ENCODE assay signal across 8 mouse cellular contexts in genomic region chr13:23453362-23453862, GRCm38 (mm10). TPM values are rescaled to one million over a fixed set of nuclear protein-coding genes. Genes with fewer than 3 reads are reported as not detected.
DNase-seq lines count a peak whose midpoint lies in the region; ATAC-seq and TF ChIP-seq lines count a peak whose summit lies in the region.

No protein-coding gene starts in this region.

- H3K27ac ChIP-seq in bone marrow, adult 2 months (ENCODE audit: control insufficient read depth, insufficient read depth, low read depth, low read length, poor library complexity): peak overlapping the region; percentile 82
- peak overlapping the region; percentile 82 for H3K27ac ChIP-seq in heart, embryonic 11.5 days (ENCODE audit: low read depth, low read length)
- H3K27ac ChIP-seq in kidney, embryonic 15.5 days: peak overlapping the region; percentile 91
- H3K27ac ChIP-seq in liver, embryonic 14.5 days: peak overlapping the region; percentile 85
- peak overlapping the region; percentile 92 for H3K27ac ChIP-seq in stomach, embryonic 16.5 days (ENCODE audit: low read length)

- peak overlapping the region; percentile 67 for H3ac ChIP-seq in C2C12 (ENCODE audit: control insufficient read depth, insufficient read length, low read depth)

- H3K9ac ChIP-seq in heart, embryonic 11.5 days (ENCODE audit: low read depth, low read length): peak overlapping the region; percentile 82
- H3K9ac ChIP-seq in kidney, embryonic 15.5 days: peak overlapping the region; percentile 64
- H3K9ac ChIP-seq in liver, embryonic 14.5 days (replicated peaks): peak overlapping the region; percentile 88
- peak overlapping the region; percentile 80 for H3K9ac ChIP-seq in stomach, embryonic 16.5 days (ENCODE audit: low read length)

- peak overlapping the region; percentile 37 for H3K4me3 ChIP-seq in C2C12 (ENCODE audit: insufficient read depth, poor library complexity, severe bottlenecking)
- peak overlapping the region; percentile 74 for H3K4me3 ChIP-seq in bone marrow, adult 2 months (replicated peaks; ENCODE audit: control insufficient read depth, low read depth, low read length)
- peak overlapping the region; percentile 72 for H3K4me3 ChIP-seq in erythroblast, embryonic 14.5 days (replicated peaks)
- peak overlapping the region; percentile 70 for H3K4me3 ChIP-seq in heart, embryonic 11.5 days (ENCODE audit: low read depth, low read length)
- H3K4me3 ChIP-seq in kidney, embryonic 15.5 days (replicated peaks): peak overlapping the region; percentile 67
- peak overlapping the region; percentile 74 to 88 for H3K4me3 ChIP-seq in liver, embryonic 14.5 days (ENCODE audit: insufficient read depth in 1 of 2, low read depth in 2 of 2, low read length in 2 of 2)
- H3K4me3 ChIP-seq in stomach, embryonic 16.5 days (replicated peaks; ENCODE audit: low read length): peak overlapping the region; percentile 86

- no peaks in the 10 kb centered on the region for H3K79me3 ChIP-seq in C2C12 (ENCODE audit: low read depth)

- H3K36me3 ChIP-seq in C2C12 (ENCODE audit: control insufficient read depth, insufficient read depth): no peaks in the 10 kb centered on the region
- H3K36me3 ChIP-seq in erythroblast, embryonic 14.5 days (ENCODE audit: control insufficient read depth): no peaks in the 10 kb centered on the region; the same call in 1 of the 2 replicates
- H3K36me3 ChIP-seq in heart, embryonic 11.5 days (ENCODE audit: control insufficient read depth, insufficient read depth, low read length): no peaks in the 10 kb centered on the region
- H3K36me3 ChIP-seq in kidney, embryonic 15.5 days: no peaks in the 10 kb centered on the region
- H3K36me3 ChIP-seq in liver, embryonic 14.5 days (replicated peaks; ENCODE audit: control insufficient read depth, insufficient read depth, low read depth): no peaks in the 10 kb centered on the region
- no peaks in the 10 kb centered on the region for H3K36me3 ChIP-seq in stomach, embryonic 16.5 days (ENCODE audit: control insufficient read depth, insufficient read depth, low read length)

- no peaks in the 10 kb centered on the region for H3K79me2 ChIP-seq in C2C12 (ENCODE audit: control insufficient read depth, insufficient read depth)

- H3K4me2 ChIP-seq in heart, embryonic 11.5 days: peak overlapping the region; percentile 68
- peak overlapping the region; percentile 63 for H3K4me2 ChIP-seq in kidney, embryonic 15.5 days
- H3K4me2 ChIP-seq in liver, embryonic 14.5 days (ENCODE audit: low read depth): peak overlapping the region; percentile 84
- H3K4me2 ChIP-seq in stomach, embryonic 16.5 days (ENCODE audit: low read depth, low read length): peak overlapping the region; percentile 52

- DNase-seq in liver, embryonic 14.5 days (ENCODE audit: low read depth in 3 of 3, low spot score in 3 of 3): peak in 1 of 3 experiments; percentile 71
- peak; percentile 84 for DNase-seq in neural tube, embryonic 10.5 days (ENCODE audit: extremely low spot score, low spot score)

- WGBS in bone marrow, adult 2 months: under 1% methylated on average over 25 of the region's 25 CpGs
- under 1% methylated on average over 25 of the region's 25 CpGs for WGBS in heart, embryonic 11.5 days (ENCODE audit: insufficient replicate concordance)
- WGBS in kidney, embryonic 15.5 days: 0% methylated on average over 25 of the region's 25 CpGs
- WGBS in liver, embryonic 14.5 days (ENCODE audit: insufficient replicate concordance): under 1% methylated on average over 25 of the region's 25 CpGs
- WGBS in stomach, embryonic 16.5 days: under 1% methylated on average over 25 of the region's 25 CpGs

- H3K9me3 ChIP-seq in erythroblast, embryonic 14.5 days (ENCODE audit: control insufficient read depth, low read length): no peaks in the 10 kb centered on the region
- no peaks in the 10 kb centered on the region for H3K9me3 ChIP-seq in heart, embryonic 11.5 days (replicated peaks; ENCODE audit: control insufficient read depth, low read length)
- H3K9me3 ChIP-seq in kidney, embryonic 15.5 days (replicated peaks): no peaks in the 10 kb centered on the region
- H3K9me3 ChIP-seq in liver, embryonic 14.5 days (ENCODE audit: control insufficient read depth, low read length): no peaks in the 10 kb centered on the region
- no peaks in the 10 kb centered on the region for H3K9me3 ChIP-seq in stomach, embryonic 16.5 days (replicated peaks; ENCODE audit: control insufficient read depth, low read length)

- no peak for TF ChIP-seq CTCF in C2C12 (IDR thresholded peaks at IDR 0.05; ENCODE audit: control insufficient read depth, insufficient read depth, insufficient read length)
- 0 out of 2 replicates have a peak, but pooled peaks have one; percentile 4 for TF ChIP-seq CTCF in bone marrow, adult 2 months (IDR thresholded peaks at IDR 0.05; ENCODE audit: control insufficient read depth, insufficient read depth, low read length)
- no peak; the same call in 1 of the 2 replicates for TF ChIP-seq CTCF in liver, embryonic 14.5 days (IDR thresholded peaks at IDR 0.05; ENCODE audit: low read depth)

- no peaks in the 10 kb centered on the region for H3K27me3 ChIP-seq in C2C12 (ENCODE audit: control insufficient read depth, insufficient read depth, insufficient read length)
- H3K27me3 ChIP-seq in erythroblast, embryonic 14.5 days (ENCODE audit: control insufficient read depth): no peaks in the 10 kb centered on the region
- H3K27me3 ChIP-seq in heart, embryonic 11.5 days (ENCODE audit: control insufficient read depth, insufficient read depth, low read length): no peaks in the 10 kb centered on the region
- 0 out of 2 replicates have a peak, but pooled peaks cover 3% of the 10 kb centered on the region for H3K27me3 ChIP-seq in kidney, embryonic 15.5 days
- H3K27me3 ChIP-seq in liver, embryonic 14.5 days (ENCODE audit: control insufficient read depth, insufficient read depth, low read length): no peaks in the 10 kb centered on the region
- no peaks in the 10 kb centered on the region for H3K27me3 ChIP-seq in stomach, embryonic 16.5 days (ENCODE audit: control insufficient read depth, insufficient read depth, low read length)

- TF ChIP-seq POLR2A in bone marrow, adult 2 months (IDR thresholded peaks at IDR 0.05; ENCODE audit: borderline replicate concordance, control insufficient read depth, low read depth, low read length): no peak

- no peak; the same call in 1 of the 2 replicates for TF ChIP-seq EP300 in liver, embryonic 14.5 days (IDR thresholded peaks at IDR 0.05; ENCODE audit: low read depth)

- H3K4me1 ChIP-seq in bone marrow, adult 2 months (ENCODE audit: control insufficient read depth, insufficient read depth, low read length): no peaks in the 10 kb centered on the region
- H3K4me1 ChIP-seq in erythroblast, embryonic 14.5 days (ENCODE audit: control insufficient read depth): peaks cover 63% of the 10 kb centered on the region
- 0 out of 2 replicates have a peak, but pooled peaks cover 3% of the 10 kb centered on the region for H3K4me1 ChIP-seq in heart, embryonic 11.5 days (ENCODE audit: control insufficient read depth, insufficient read depth, low read length)
- peaks cover 5% of the 10 kb centered on the region; the same call in 1 of the 2 replicates for H3K4me1 ChIP-seq in kidney, embryonic 15.5 days
- H3K4me1 ChIP-seq in liver, embryonic 14.5 days (replicated peaks; ENCODE audit: control insufficient read depth in 2 of 2, insufficient read depth in 2 of 2, low read length in 1 of 2): peaks cover 20% of the 10 kb centered on the region in 2 experiments
- H3K4me1 ChIP-seq in stomach, embryonic 16.5 days (ENCODE audit: control insufficient read depth, insufficient read depth, low read length): no peaks in the 10 kb centered on the region

- peak; percentile 82 for ATAC-seq in heart, embryonic 11.5 days (replicated peaks; ENCODE audit: insufficient number of reproducible peaks, low FRiP score, low TSS enrichment)
- peak; percentile 92 for ATAC-seq in kidney, embryonic 15.5 days (replicated peaks; ENCODE audit: low FRiP score)
- ATAC-seq in liver, embryonic 14.5 days (ENCODE audit: insufficient read depth): peak; percentile 81
- ATAC-seq in stomach, embryonic 16.5 days (ENCODE audit: insufficient read depth, low FRiP score): peak; percentile 89

TF ChIP-seq in C2C12, 6 proteins besides CTCF, POLR2A, EP300 and RAD21 (continues in another document):
- TF ChIP-seq MAX (IDR thresholded peaks at IDR 0.05): no peak

RNA-seq across cellular contexts. Expression of gene Btn1a1, which starts 12.3 kb away (rescaled TPM):
- polyA plus RNA-seq in C2C12 (2012; fragmentation: generic; extraction: Trizol): not detected
- polyA plus RNA-seq in bone marrow, adult 2 months (2011; ENCODE audit: insufficient read depth, insufficient read length, low replicate concordance, missing spikeins): 0.87 and 3.1 TPM in 2 replicates
- polyA plus RNA-seq in erythroblast, embryonic 14.5 days (2012): 0.15 and 0.16 TPM in 2 replicates
- polyA plus RNA-seq in heart, embryonic 11.5 days (2014; fragmentation: Nextera tagmentation; extraction: Ambion mirVana): 0.97 and 1.7 TPM in 2 replicates
- 0.08 and 0.12 TPM in 2 replicates for polyA plus RNA-seq in kidney, embryonic 15.5 days (2015; fragmentation: Nextera tagmentation; extraction: Ambion mirVana)
- polyA plus RNA-seq in liver, embryonic 14.5 days (2012; rRNA removed): 1.5 and 2.1 TPM in 2 replicates
- polyA plus RNA-seq in liver, embryonic 14.5 days (2014; fragmentation: Nextera tagmentation; extraction: Ambion mirVana): 1.5 and 1.8 TPM in 2 replicates
- 0.21 and 0.22 TPM in 2 replicates for polyA plus RNA-seq in stomach, embryonic 16.5 days (2015; fragmentation: Nextera tagmentation; extraction: Ambion mirVana)

RNA-seq across cellular contexts. Expression of gene Abt1, which starts 29.7 kb away (rescaled TPM):
- polyA plus RNA-seq in C2C12 (2012; fragmentation: generic; extraction: Trizol): 11.2 TPM
- 8.5 and 10.4 TPM in 2 replicates for polyA plus RNA-seq in bone marrow, adult 2 months (2011; ENCODE audit: insufficient read depth, insufficient read length, low replicate concordance, missing spikeins)
- polyA plus RNA-seq in erythroblast, embryonic 14.5 days (2012): 0.76 and 0.84 TPM in 2 replicates
- polyA plus RNA-seq in heart, embryonic 11.5 days (2014; fragmentation: Nextera tagmentation; extraction: Ambion mirVana): 8.9 and 9.8 TPM in 2 replicates
- 13.5 and 13.7 TPM in 2 replicates for polyA plus RNA-seq in kidney, embryonic 15.5 days (2015; fragmentation: Nextera tagmentation; extraction: Ambion mirVana)
- 2.4 and 4.0 TPM in 2 replicates for polyA plus RNA-seq in liver, embryonic 14.5 days (2012; rRNA removed)
- polyA plus RNA-seq in liver, embryonic 14.5 days (2014; fragmentation: Nextera tagmentation; extraction: Ambion mirVana): 5.2 and 5.3 TPM in 2 replicates
- polyA plus RNA-seq in stomach, embryonic 16.5 days (2015; fragmentation: Nextera tagmentation; extraction: Ambion mirVana): 10.3 and 11.4 TPM in 2 replicates

RNA-seq across cellular contexts. Expression of gene Btn2a2, which starts 35.2 kb away (rescaled TPM):
- polyA plus RNA-seq in C2C12 (2012; fragmentation: generic; extraction: Trizol): 0.07 TPM
- 0.47 TPM in 1 of 2 replicates, not detected in the other for polyA plus RNA-seq in bone marrow, adult 2 months (2011; ENCODE audit: insufficient read depth, insufficient read length, low replicate concordance, missing spikeins)
- not detected in 2 replicates for polyA plus RNA-seq in erythroblast, embryonic 14.5 days (2012)
- polyA plus RNA-seq in heart, embryonic 11.5 days (2014; fragmentation: Nextera tagmentation; extraction: Ambion mirVana): 0.59 and 0.80 TPM in 2 replicates
- polyA plus RNA-seq in kidney, embryonic 15.5 days (2015; fragmentation: Nextera tagmentation; extraction: Ambion mirVana): 0.55 and 0.71 TPM in 2 replicates
- polyA plus RNA-seq in liver, embryonic 14.5 days (2012; rRNA removed): 0.01 TPM in 1 of 2 replicates, not detected in the other
- not detected in 2 replicates for polyA plus RNA-seq in liver, embryonic 14.5 days (2014; fragmentation: Nextera tagmentation; extraction: Ambion mirVana)
- 0.14 and 0.28 TPM in 2 replicates for polyA plus RNA-seq in stomach, embryonic 16.5 days (2015; fragmentation: Nextera tagmentation; extraction: Ambion mirVana)
